Mouse (Mus musculus) telencephalon, adult 2 months (tissue): ENCODE data around the gene H2-DMb2.
A peak's percentile ranks its signal among the peaks of the same experiment; 100 is the strongest.

Experiments
- DNase-seq: peaks from one replicate; pipeline ENCODE4 v3.0.0-alpha.2; 2011; ENCODE audit warnings: low read depth, low spot score

Gene H2-DMb2

GRCm38 (mm10) chr17:34143033-34143432 lies at the start of gene H2-DMb2:
Gene H2-DMb2 (plus strand): TSS chr17:34143307.
- no peak for DNase-seq

- no peak for DNase-seq
Observed at GRCm38 (mm10) chr17:34094283-34095035, 48.6 kb upstream of the H2-DMb2 start.

- DNase-seq: no peak
Observed at GRCm38 (mm10) chr17:34096497-34097010, 46.6 kb upstream of the H2-DMb2 start.

GRCm38 (mm10) chr17:34097272-34097671 lies 45.8 kb upstream of the H2-DMb2 start:
- no peak for DNase-seq

GRCm38 (mm10) chr17:34098709-34099479 lies 44.2 kb upstream of the H2-DMb2 start:
- DNase-seq: no peak

- no peak for DNase-seq
Observed at GRCm38 (mm10) chr17:34099531-34099930, 43.6 kb upstream of the H2-DMb2 start.

GRCm38 (mm10) chr17:34101185-34101584 lies 41.9 kb upstream of the H2-DMb2 start:
- DNase-seq: no peak

- peak; percentile 63 for DNase-seq
Observed at GRCm38 (mm10) chr17:34101604-34102032, 41.5 kb upstream of the H2-DMb2 start.

GRCm38 (mm10) chr17:34102831-34103230 lies 40.3 kb upstream of the H2-DMb2 start:
- no peak for DNase-seq

GRCm38 (mm10) chr17:34104804-34105203 lies 38.3 kb upstream of the H2-DMb2 start:
- DNase-seq: no peak

GRCm38 (mm10) chr17:34106555-34106954 lies 36.6 kb upstream of the H2-DMb2 start:
- no peak for DNase-seq

GRCm38 (mm10) chr17:34107109-34107867 lies 35.8 kb upstream of the H2-DMb2 start:
- no peak for DNase-seq

- DNase-seq: no peak
Observed at GRCm38 (mm10) chr17:34108460-34108859, 34.6 kb upstream of the H2-DMb2 start.

GRCm38 (mm10) chr17:34109038-34109805 lies 33.9 kb upstream of the H2-DMb2 start:
- no peak for DNase-seq

GRCm38 (mm10) chr17:34109806-34110195 lies 33.3 kb upstream of the H2-DMb2 start:
- DNase-seq: no peak

GRCm38 (mm10) chr17:34110309-34110708 lies 32.8 kb upstream of the H2-DMb2 start:
- no peak for DNase-seq

- DNase-seq: no peak
Observed at GRCm38 (mm10) chr17:34114114-34114513, 29.0 kb upstream of the H2-DMb2 start.

GRCm38 (mm10) chr17:34116736-34117370 lies 26.3 kb upstream of the H2-DMb2 start:
- DNase-seq: no peak

- no peak for DNase-seq
Observed at GRCm38 (mm10) chr17:34117421-34118112, 25.5 kb upstream of the H2-DMb2 start.
